Mouse (Mus musculus): ENCODE measurements around the gene Lars2. TPM values are rescaled to one million over a fixed set of nuclear protein-coding genes. Genes with fewer than 3 reads are reported as not detected.

Lars2 gene
- polyA plus RNA-seq, 1 experiment from 2014 or later: 933 TPM

DNA sequence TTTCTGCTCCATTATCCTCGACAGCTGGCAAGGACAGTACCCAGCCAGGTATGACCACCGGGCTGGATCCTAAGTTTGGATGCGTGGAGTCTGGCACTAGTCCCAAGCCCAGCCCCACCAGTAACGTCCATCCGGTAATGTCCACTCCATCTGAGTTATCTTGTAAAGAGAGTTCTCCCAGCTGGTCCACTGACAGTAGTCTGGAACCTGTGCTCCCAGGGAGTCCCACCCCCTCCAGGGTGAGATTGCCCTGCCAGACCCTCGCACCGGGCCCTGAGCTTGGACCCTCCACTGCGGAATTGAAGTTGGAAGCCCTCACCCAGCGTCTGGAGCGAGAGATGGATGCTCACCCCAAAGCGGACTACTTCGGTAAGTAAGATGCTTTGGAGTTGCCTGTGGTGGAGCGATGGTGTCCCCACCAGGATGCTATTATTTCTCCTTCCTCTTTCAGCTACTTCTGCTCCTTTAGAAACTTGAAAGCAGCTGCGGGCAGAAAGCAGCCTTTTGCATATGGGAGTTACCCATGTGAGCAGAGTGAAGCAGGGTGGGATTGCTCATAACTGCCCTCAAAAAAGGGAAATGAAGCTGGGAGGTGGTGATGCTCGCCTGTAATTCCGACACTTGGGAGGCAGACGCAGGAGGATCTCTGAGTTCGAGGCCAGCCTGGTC is 113.7 kb downstream of the Lars2 start:
- peak overlapping the region; percentile 74 for H3K9ac ChIP-seq

DNA sequence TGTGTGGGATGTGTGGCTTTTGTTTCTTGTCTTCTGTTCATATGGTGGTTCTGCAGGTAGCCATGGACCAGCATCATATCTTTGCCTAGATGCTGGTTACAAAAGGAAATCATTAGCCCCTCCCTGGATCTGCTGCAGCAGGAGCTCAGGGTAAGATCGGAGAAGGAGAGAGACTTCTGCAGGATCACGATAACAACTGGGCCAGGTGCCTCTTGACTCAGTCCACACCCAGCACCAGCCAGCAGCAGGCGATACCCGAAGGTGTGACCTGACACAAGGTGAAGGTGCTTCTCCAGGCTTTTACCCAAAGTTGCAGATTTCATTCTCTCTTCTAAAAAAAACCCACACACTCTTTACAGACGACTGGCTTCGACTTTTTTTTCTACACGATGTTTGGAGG is 114.4 kb downstream of the Lars2 start:
- H3K4me1 ChIP-seq: peaks cover 51% of the 10 kb centered on the region

More for the DNA sequence above, 113.7 kb downstream of the Lars2 start:
- no peak for ATAC-seq
- Histone ChIP-seq H3K27me3 (no peaks in the 10 kb centered on the region), H3K4me1 (peaks cover 51% of the 10 kb centered on the region), H3K9me3 (replicated peaks) (no peaks in the 10 kb centered on the region), H3K36me3 (ENCODE audit: poor library complexity, severe bottlenecking) (peaks cover 12% of the 10 kb centered on the region), H3K4me3 (peak overlapping the region; percentile 67), H3K4me2 (peak overlapping the region; percentile 69), H3K27ac (no peak overlapping the region)
- WGBS: 88% methylated on average over 18 of the region's 18 CpGs

DNA sequence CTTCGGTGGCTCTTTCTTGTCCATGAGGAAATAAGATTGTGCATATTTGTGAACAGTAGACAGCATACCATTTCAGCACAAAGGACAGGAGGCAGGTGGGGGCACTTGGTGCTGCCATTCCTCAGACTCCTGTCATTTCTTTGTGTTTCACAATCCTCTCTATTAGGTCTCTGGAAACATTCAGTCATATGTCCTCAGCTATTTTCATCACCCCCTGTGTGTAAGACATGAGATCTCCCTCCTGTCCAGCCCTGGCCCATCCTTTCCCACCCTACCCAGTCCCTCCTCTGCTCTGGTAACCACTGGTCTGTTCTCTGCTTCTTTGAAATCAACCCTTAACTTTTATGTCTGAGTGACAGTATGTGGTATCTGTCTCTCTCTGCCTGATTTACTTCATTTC is 116.9 kb downstream of the Lars2 start:
- Histone ChIP-seq H3K4me2 (no peak overlapping the region), H3K9ac (no peak overlapping the region), H3K27me3 (no peaks in the 10 kb centered on the region), H3K27ac (no peak overlapping the region), H3K4me3 (no peak overlapping the region), H3K36me3 (ENCODE audit: poor library complexity, severe bottlenecking) (peaks cover 12% of the 10 kb centered on the region), H3K4me1 (peaks cover 46% of the 10 kb centered on the region), H3K9me3 (replicated peaks) (no peaks in the 10 kb centered on the region)
- ATAC-seq: no peak
- 97% methylated on average over 1 of the region's 1 CpGs for WGBS

More for the DNA sequence above, 114.4 kb downstream of the Lars2 start:
- 82% methylated on average over 7 of the region's 7 CpGs for WGBS
- H3K4me3 ChIP-seq: peak overlapping the region; percentile 67
- ATAC-seq: no peak
- no peaks in the 10 kb centered on the region for H3K27me3 ChIP-seq
- H3K9ac ChIP-seq: peak overlapping the region; percentile 74; the same call in 1 of the 2 replicates
- H3K4me2 ChIP-seq: peak overlapping the region; percentile 69
- peaks cover 12% of the 10 kb centered on the region for H3K36me3 ChIP-seq (ENCODE audit: poor library complexity, severe bottlenecking)
- H3K27ac ChIP-seq: no peak overlapping the region
- H3K9me3 ChIP-seq (replicated peaks): no peaks in the 10 kb centered on the region

DNA sequence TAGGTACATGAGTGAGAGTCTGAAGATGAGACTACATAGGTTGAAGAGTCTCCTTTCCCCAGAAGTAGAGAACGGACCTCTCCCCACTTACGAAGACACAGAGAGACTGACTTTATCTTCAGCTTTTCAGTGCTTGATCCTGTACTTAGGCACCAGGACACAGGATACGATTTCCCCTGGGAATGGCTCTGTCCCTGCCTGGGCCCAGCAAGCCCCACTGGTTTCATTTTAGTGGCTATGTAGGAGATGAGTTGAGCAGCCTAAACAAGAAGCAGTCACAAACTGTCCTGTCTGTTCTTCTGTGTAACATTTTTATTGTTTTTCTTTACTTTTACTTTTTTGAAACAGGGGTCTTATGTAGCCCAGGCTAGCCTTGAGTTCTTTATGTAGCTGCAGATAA is 118.1 kb downstream of the Lars2 start:
- H3K4me3 ChIP-seq: no peak overlapping the region
- H3K9ac ChIP-seq: no peak overlapping the region
- H3K4me2 ChIP-seq: no peak overlapping the region
- H3K36me3 ChIP-seq (ENCODE audit: poor library complexity, severe bottlenecking): peaks cover 12% of the 10 kb centered on the region
- no peaks in the 10 kb centered on the region for H3K9me3 ChIP-seq (replicated peaks)
- H3K4me1 ChIP-seq: peaks cover 36% of the 10 kb centered on the region
- 88% methylated on average over 3 of the region's 3 CpGs for WGBS
- no peak overlapping the region for H3K27ac ChIP-seq
- no peak for ATAC-seq
- no peaks in the 10 kb centered on the region for H3K27me3 ChIP-seq

DNA sequence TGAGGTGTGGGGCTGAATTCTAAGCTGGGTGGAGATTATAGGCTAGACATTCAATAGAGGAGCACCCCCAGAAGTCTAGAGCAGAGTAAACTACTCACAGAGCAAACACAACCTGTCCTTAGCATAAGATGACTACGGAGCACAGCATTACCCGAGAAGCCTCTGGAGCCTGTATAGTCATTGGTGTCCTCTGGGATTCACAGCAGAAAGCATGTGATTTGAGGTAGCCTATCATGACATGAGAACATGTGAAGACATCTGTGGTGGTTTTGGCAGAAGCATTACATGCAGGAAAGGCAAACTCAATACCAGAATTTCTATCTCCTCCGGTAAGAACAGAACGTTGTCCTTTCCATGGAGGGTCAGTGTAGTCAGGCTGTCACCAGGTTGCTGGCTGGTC is 118.8 kb downstream of the Lars2 start:
- Histone ChIP-seq H3K27ac (no peak overlapping the region), H3K9me3 (replicated peaks) (no peaks in the 10 kb centered on the region), H3K9ac (no peak overlapping the region), H3K36me3 (ENCODE audit: poor library complexity, severe bottlenecking) (peaks cover 12% of the 10 kb centered on the region), H3K27me3 (no peaks in the 10 kb centered on the region), H3K4me1 (peaks cover 29% of the 10 kb centered on the region), H3K4me3 (no peak overlapping the region), H3K4me2 (no peak overlapping the region)
- 89% methylated on average over 4 of the region's 4 CpGs for WGBS
- no peak for ATAC-seq

DNA sequence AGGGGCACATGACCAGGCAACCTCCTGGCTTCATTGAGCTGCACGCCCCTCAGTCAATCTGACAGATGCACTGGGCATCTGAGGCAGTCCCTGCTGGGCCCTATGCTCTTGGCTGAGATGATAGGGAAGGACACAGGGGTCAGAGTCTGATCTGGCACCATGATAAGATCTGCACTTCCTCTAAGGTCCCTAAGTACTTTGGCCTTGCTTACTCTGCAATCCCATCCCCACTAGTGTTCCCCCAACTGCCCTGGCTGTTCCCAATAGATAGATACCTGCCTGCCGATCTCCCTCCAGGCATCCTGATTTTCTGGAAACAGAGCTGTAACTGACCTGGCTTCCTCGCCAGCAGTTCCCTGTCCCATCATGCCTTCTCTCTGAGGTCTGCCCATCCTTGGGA is 119.9 kb downstream of the Lars2 start:
- no peak overlapping the region for H3K4me3 ChIP-seq
- no peaks in the 10 kb centered on the region for H3K27me3 ChIP-seq
- 86% methylated on average over 3 of the region's 3 CpGs for WGBS
- H3K36me3 ChIP-seq (ENCODE audit: poor library complexity, severe bottlenecking): peaks cover 11% of the 10 kb centered on the region
- ATAC-seq: no peak
- H3K4me2 ChIP-seq: no peak overlapping the region
- peaks cover 19% of the 10 kb centered on the region for H3K4me1 ChIP-seq
- H3K27ac ChIP-seq: no peak overlapping the region
- H3K9ac ChIP-seq: no peak overlapping the region
- H3K9me3 ChIP-seq (replicated peaks): no peaks in the 10 kb centered on the region

DNA sequence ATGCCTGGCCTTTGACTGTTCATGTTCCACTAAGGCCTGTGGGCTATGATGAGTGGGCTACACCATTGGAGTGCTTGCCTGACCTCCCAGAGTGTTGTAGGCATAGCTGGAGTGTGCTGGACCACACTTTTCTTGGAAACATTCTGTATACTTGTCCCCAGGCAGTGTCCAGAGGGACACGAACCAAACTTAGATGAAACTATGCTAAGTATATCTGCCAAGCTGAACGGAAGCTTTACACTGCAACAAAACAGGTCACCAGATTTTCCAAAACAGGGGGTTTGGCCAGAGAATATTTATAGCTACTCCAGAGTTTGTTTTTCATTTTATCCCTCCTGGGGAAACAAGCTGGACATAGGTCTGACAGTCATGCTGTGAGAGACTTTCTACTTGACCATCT is 122.3 kb downstream of the Lars2 start:
- no peak overlapping the region for H3K4me2 ChIP-seq
- H3K4me1 ChIP-seq: peaks cover 13% of the 10 kb centered on the region
- H3K27ac ChIP-seq: no peak overlapping the region
- no peak for ATAC-seq
- no peak overlapping the region for H3K4me3 ChIP-seq
- H3K9me3 ChIP-seq (replicated peaks): no peaks in the 10 kb centered on the region
- H3K27me3 ChIP-seq: no peaks in the 10 kb centered on the region
- no peak overlapping the region for H3K9ac ChIP-seq
- H3K36me3 ChIP-seq (ENCODE audit: poor library complexity, severe bottlenecking): peaks cover 6% of the 10 kb centered on the region; the same call in 1 of the 2 replicates
- 89% methylated on average over 2 of the region's 2 CpGs for WGBS

DNA sequence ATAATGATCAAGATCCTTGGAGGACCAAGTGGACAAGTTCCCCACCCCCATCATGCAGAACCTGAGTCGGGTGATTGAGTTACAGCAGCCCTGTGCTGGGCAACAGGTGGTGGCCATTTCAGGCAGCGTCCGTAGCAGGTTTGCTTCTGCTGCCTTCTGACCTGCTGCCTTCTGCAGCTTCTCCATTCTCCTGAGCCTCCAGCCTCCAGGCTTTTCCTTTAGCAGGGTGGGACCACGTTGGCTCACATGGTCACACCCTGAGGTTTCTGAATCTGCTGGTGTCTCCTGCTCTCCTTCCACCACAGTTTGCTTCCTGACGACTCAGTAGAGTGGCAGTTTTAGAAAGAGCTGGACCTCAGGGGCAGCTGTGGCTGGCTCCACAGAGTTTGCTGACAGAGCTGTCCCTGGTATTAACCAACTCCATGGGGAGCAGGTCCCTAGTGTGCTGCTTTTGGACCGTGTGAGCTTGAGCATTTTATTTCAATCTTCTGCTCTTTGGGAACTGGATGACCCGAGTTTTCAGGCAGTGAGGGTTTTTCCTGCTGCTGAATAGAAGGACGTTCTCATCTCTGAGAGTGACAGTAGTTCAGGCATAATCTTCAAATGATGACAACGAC is 123.1 kb downstream of the Lars2 start:
- H3K4me1 ChIP-seq: peaks cover 13% of the 10 kb centered on the region
- H3K4me2 ChIP-seq: no peak overlapping the region
- H3K4me3 ChIP-seq: no peak overlapping the region
- H3K36me3 ChIP-seq (ENCODE audit: poor library complexity, severe bottlenecking): no peaks in the 10 kb centered on the region
- no peak for ATAC-seq
- 79% methylated on average over 9 of the region's 9 CpGs for WGBS
- H3K27me3 ChIP-seq: no peaks in the 10 kb centered on the region
- no peak overlapping the region for H3K9ac ChIP-seq
- no peaks in the 10 kb centered on the region for H3K9me3 ChIP-seq (replicated peaks)
- H3K27ac ChIP-seq: no peak overlapping the region

DNA sequence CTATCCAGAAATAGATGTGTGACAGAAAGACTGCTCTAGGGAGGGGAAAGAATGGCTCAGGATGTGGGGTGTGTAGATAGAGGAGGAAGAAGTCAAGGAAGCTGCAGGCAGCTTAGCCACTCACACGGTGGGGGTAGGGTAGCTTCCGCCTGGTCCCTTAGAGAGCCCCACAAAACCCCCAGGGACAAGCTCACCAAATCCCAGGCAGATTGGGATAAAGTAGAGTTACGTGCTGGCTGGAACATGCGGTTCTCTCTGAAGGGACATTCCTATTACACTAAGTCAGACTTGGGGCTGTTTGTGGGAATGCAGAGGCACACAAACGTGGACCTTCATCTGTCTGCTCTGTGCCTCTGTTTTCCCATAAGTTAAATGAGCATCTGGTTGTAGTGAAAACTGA is 124.2 kb downstream of the Lars2 start:
- no peaks in the 10 kb centered on the region for H3K27me3 ChIP-seq
- no peak overlapping the region for H3K4me2 ChIP-seq
- no peak overlapping the region for H3K9ac ChIP-seq
- 85% methylated on average over 5 of the region's 5 CpGs for WGBS
- H3K36me3 ChIP-seq (ENCODE audit: poor library complexity, severe bottlenecking): no peaks in the 10 kb centered on the region
- no peak overlapping the region for H3K27ac ChIP-seq
- H3K4me3 ChIP-seq: no peak overlapping the region
- ATAC-seq: no peak
- H3K4me1 ChIP-seq: peaks cover 13% of the 10 kb centered on the region
- H3K9me3 ChIP-seq (replicated peaks): no peaks in the 10 kb centered on the region

DNA sequence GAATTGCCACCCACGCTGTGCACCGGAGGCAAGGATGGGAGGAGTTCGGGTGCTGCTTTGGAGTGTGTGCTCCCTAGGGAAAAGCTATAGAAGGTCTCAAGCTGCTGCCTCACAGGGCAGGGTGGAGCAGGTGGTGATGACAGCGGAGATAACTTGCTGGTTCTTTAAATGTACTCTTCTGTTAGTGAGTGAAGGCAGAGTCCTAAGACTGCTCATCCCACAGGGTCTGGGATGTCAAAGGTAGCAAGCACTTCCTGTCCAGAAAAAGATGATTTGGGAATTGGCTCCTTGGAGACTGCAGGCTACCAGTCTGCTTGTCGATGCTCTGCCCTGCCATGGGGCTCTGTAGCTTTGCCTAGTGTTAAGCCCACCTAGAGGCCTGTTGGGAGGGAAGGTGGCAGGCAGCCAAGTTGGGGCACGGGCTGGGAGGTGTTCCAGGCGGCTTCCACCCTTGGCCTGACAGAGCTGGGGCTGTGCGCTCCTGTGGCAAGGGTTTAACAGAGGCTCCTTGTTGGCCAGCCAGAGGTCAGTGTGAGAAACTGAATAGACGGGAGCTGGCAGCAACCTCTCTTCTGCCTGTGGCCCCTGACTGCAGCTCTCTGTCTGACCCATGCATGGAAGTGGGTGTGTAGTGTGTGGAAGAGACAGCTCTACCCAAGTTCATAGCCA is 125.3 kb downstream of the Lars2 start:
- H3K9ac ChIP-seq: no peak overlapping the region
- no peaks in the 10 kb centered on the region for H3K9me3 ChIP-seq (replicated peaks)
- no peaks in the 10 kb centered on the region for H3K27me3 ChIP-seq
- no peaks in the 10 kb centered on the region for H3K36me3 ChIP-seq (ENCODE audit: poor library complexity, severe bottlenecking)
- H3K4me1 ChIP-seq: peaks cover 13% of the 10 kb centered on the region
- 58% methylated on average over 9 of the region's 9 CpGs for WGBS
- no peak overlapping the region for H3K4me2 ChIP-seq
- no peak overlapping the region for H3K4me3 ChIP-seq
- ATAC-seq: peak; percentile 88
- peak overlapping the region; percentile 17; the same call in 1 of the 2 replicates for H3K27ac ChIP-seq

DNA sequence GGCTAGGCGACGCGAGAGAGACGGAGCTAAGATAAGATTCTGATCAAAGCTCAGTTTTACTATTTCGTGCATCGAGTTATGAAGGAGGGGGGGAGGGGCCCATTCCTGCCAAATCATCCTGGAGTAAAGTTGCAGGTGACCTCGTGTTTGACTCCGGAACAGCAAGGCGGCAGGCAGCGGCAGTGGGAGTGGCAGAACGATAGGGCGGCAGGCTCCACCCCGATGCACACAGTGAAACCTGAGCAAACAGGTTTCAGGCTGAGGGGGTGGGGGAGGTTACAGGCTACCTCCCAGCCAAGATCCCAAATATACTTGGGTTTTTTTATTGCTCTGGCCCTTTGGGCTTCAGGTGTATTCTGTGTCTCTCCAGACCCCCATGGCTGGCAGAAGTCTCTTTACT is 129.9 kb downstream of the Lars2 start:
- no peak for ATAC-seq
- H3K9me3 ChIP-seq (replicated peaks): no peaks in the 10 kb centered on the region
- 14% methylated on average over 13 of the region's 13 CpGs for WGBS
- H3K27me3 ChIP-seq: no peaks in the 10 kb centered on the region
- peaks cover 16% of the 10 kb centered on the region for H3K36me3 ChIP-seq (ENCODE audit: poor library complexity, severe bottlenecking)
- H3K9ac ChIP-seq: no peak overlapping the region
- H3K4me1 ChIP-seq: peaks cover 11% of the 10 kb centered on the region
- H3K4me2 ChIP-seq: no peak overlapping the region
- H3K4me3 ChIP-seq: no peak overlapping the region
- no peak overlapping the region for H3K27ac ChIP-seq

DNA sequence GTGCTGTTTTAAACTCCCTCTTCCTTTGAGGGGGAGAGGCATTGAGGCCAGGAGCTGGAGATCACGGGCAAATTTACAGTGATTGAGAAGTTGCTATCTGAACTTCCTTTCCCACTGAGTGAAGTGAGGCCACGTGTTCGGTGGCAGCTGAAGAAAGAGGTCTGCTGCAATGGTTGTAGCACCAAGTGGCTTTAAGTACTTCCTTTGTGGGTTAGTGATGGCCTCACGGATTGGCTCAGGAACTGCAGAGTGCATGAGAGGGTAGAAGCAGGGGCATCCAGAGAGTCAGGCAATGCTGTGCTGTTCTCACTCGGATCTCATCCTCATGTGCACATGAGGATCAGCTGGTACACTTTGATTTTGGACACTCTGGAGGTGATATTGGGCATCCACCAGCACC is 131.2 kb downstream of the Lars2 start:
- no peak for ATAC-seq
- WGBS: 89% methylated on average over 5 of the region's 5 CpGs
- Histone ChIP-seq H3K27ac (no peak overlapping the region), H3K9me3 (replicated peaks) (no peaks in the 10 kb centered on the region), H3K9ac (no peak overlapping the region), H3K27me3 (no peaks in the 10 kb centered on the region), H3K4me2 (no peak overlapping the region), H3K4me1 (no peaks in the 10 kb centered on the region), H3K36me3 (ENCODE audit: poor library complexity, severe bottlenecking) (peaks cover 20% of the 10 kb centered on the region), H3K4me3 (no peak overlapping the region)

All from forebrain, embryonic 13.5 days (tissue).